Mouse (Mus musculus) spleen, adult 12 weeks (tissue): Measurements from ENCODE around the gene Orc5.
A peak's percentile ranks its signal among the peaks of the same experiment; 100 is the strongest.

ENCODE experiments used
- DNase-seq: peaks from one replicate; pipeline ENCODE4 v3.0.0; 2022; ENCODE audit warnings: low spot score

Orc5 gene

GRCm38 (mm10) chr5:22550033-22550551 lies at the start of gene Orc5:
Orc5 (minus strand) TSS chr5:22550429.
- peak; percentile 92 for DNase-seq

- DNase-seq = no peak
These were observed 46.8 kb upstream of the Orc5 start for GRCm38 (mm10) chr5:22596981-22597380.

- no peak for DNase-seq
These were observed 39.2 kb upstream of the Orc5 start for GRCm38 (mm10) chr5:22589370-22589966.

- no peak for DNase-seq
These were observed 37.3 kb upstream of the Orc5 start for GRCm38 (mm10) chr5:22587492-22587891.

DNA sequence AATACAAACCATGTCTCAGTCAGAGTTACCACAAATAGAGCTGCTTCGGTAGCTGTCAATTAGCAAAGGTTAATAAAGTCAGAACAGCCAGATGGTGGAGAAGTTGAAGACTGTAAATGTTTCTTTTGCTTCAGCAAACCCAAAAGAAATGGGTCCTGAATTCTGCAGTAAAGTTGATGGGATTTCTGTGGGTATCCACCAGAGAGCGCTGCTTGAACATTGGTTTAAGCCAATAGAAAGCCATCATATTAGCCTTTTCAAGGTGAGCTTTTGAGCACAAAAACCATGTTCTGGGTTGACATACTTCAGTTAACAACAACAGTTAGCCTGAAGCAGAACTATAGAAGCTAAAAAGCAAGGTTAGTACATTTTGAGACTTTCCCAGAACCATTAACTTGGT lies 34.3 kb upstream of the Orc5 start:
- no peak for DNase-seq

DNA sequence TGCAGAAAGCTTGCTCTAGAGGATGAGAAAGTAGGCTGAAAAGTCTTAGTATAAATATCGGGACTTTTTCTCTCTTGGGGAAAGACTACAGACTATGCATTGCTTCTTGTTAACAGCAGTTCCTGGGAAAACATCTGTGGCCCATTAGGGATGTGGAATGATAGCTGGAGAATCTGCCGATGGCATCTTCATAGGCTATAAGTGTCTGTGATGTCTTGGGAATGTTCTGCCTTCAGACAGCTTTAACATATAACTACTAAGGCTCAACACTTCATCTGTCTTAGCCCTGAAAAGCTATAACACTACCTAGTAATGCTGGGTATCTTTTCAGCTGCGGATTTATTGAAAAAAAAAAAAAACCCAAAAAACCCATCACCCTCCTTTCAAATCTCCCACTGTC lies 27.8 kb upstream of the Orc5 start:
- no peak for DNase-seq

- DNase-seq = no peak
These were observed 24.5 kb upstream of the Orc5 start for GRCm38 (mm10) chr5:22574751-22575150.

DNA sequence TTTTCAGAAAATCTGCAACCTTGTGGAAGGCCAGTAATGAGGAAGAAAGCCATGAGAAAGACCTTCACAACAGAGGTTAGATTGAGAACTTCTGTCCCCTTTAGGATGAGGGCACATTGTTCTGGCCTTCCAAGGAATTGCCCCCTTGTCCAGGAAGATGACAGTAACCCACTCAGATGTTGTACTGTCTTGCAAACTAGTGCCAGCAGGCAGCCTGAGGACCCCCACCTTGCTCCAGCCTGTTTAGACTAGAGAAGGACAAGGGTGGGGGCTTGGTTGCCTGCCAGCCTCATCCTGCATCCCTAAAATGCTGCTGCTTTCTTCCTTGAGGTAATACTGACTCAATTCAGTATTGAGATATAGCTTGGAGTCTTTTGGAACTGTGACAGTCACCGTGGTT lies 23.9 kb upstream of the Orc5 start:
- no peak for DNase-seq

GRCm38 (mm10) chr5:22573696-22574095 lies 23.5 kb upstream of the Orc5 start:
- no peak for DNase-seq

DNA sequence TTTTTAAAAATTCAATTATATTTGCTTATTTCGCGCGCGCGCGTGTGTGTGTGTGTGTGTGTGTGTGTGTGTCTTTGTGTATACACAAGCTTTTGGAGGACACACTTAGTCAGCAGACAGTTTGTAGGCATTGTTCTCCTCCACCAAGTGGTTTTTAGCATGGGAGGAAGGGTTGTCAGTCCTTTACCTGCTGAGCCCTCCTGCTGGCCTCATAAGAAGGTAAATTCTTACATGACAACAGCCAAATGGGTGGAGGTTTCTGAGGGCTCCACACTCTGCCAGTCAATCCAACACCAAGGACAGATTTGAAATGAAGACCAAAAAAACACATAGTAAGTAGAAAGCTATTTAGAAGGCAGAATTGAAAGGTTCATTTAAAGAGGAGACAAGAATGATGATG lies 22.7 kb upstream of the Orc5 start:
- DNase-seq = no peak

DNA sequence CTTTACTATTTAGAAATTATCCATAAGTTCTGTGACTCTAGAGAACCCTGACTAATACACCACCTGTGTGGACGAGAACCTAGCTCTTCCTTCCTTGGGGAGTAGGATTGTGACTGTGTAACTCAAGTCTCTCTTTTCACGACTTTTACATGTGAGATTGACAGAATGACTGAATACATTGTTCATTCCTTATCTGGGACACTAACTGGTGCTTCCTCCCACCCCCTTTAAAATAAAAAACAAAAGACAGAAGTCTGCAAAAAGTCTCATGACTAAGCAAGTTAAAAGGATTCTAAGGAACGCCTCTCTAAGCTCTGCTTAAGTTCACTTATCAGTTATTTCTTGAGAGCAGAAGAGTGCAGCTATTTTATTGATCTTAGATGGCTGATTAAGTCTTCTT lies 22.2 kb upstream of the Orc5 start:
- no peak for DNase-seq

DNA sequence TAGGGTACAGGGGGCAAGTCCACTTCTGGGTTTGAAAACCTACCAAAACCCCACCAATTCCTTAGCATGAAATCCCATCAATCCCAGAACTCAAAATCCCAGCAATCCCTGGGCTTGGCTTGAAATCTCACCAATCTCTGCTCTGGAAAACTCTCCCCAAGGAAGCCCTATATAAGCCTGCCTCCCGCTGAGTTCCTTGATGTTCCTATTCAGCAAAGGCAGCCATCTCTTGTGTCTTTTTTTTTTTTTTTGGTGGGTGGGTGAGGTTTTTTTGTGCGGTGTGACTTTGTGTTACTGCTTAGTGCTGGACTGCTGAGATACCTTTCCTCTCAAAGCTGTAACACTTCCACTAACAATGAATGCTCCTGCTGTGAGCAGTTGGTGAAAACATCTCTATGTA lies 15.5 kb upstream of the Orc5 start:
- DNase-seq = no peak

DNA sequence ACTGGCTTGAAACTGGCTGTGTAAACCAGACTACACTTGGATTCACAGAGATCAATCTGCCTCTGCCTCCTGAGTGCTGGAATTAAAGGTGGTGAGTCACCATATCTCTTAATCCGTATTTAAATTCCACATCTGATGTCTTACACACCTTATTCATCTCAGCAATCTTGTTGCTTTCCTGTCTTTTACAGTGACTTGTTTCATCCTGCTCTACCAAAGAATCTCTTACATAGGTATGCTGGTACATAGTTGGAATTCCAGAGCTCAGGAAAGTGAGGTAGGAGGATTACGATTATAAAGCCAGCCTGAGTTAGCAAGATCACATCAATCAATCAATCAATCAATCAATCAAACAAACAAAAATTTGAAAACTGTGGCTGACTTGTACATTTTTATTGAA lies 9.6 kb upstream of the Orc5 start:
- no peak for DNase-seq

GRCm38 (mm10) chr5:22557491-22558113 lies 7.4 kb upstream of the Orc5 start:
- DNase-seq = no peak

GRCm38 (mm10) chr5:22556713-22557112 lies 6.5 kb upstream of the Orc5 start:
- no peak for DNase-seq

- DNase-seq = no peak
These were observed 2.1 kb upstream of the Orc5 start for GRCm38 (mm10) chr5:22552233-22552765.

DNA sequence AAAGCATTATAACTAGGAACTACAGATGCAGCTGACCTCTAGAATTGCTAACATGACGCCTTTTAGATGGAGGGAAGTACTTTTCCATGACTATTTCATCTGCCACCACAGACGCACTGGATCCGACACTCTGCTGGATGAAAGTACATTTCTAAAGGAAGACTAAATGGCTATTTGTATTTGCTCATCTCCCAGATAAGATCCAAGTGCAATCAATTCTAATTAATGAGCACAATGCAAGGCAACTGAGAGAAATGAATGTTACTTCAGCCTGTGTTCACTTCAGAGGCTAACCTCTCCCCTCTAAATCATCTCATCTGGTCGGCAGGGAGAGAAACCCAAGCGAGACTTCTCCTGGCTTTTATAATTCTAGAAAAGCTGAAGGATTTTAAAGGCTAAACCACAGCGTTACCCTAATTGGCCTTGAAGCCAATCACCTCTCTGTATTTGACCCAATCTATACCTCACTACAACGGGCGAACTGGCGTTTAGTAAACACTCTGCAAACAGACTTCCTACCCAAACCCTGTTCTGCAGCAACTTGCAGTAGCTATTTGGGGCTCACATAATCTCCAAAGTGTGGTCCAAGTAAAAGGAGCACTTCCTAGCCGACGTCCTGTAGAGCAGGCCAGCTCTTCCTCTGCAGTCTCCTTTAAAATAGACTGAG lies 730 bp downstream of the Orc5 start:
- no peak for DNase-seq

GRCm38 (mm10) chr5:22548556-22549161 lies 1.6 kb downstream of the Orc5 start:
- no peak for DNase-seq

DNA sequence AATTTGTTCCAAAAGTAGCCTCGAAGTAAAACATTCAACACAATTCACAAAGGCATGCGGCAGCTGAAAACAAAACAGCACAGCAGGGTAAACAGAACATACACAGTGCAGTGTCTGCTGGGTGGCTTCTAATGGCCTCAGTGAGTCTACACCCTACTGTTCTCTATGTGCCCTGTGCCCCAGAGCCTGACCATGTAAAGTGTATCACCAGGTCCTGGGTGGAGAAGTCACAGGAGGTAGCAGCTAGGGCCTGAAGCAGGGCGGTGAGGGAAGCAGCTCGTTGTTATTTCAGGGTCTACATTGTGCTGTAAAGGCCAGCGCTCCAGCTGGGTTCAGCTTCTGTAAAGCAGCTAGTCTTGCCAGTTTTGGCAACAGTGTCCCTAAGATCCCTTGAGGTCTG lies 3.7 kb downstream of the Orc5 start:
- DNase-seq = no peak

DNA sequence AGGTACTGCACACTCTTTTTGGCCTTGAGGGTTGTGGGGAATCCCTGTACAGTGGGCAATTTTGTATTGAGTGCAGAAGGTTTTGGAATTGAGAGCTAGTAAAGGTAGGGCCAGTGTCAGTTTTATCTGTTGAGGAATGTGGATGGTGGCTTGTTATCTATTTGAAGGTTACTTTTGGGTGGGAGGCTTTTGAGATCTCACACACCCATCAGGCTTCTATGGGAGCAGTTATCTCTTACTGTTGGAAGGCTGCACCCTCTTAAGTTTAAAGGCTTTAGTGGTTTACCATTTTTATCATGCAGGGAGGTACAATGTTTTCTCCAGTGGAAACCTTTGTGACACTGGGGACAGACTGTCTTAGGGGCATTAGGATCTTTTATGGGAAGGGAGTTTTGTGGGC lies 4.9 kb downstream of the Orc5 start:
- no peak for DNase-seq

- no peak for DNase-seq
These were observed 7.6 kb downstream of the Orc5 start for GRCm38 (mm10) chr5:22542676-22543075.

- no peak for DNase-seq
These were observed 11.1 kb downstream of the Orc5 start for GRCm38 (mm10) chr5:22538996-22539600.
